Mouse (Mus musculus) T-helper 1 cell (primary cell): ENCODE results near the gene Slc16a13.

ENCODE experiments used
- in situ Hi-C: fragments of 300-600 bp; cut with MboI, MseI; formaldehyde crosslinking; loops from one replicate; pipeline ENCODE4 v1.15.1; 2025; ENCODE audit warnings: high pct_unique_total_duplicates

Gene Slc16a13

GRCm38 (mm10) chr11:70220731-70221602 lies at the start of gene Slc16a13:
Slc16a13 (minus strand) TSS chr11:70221064.
- in situ Hi-C loops = no loop called here

GRCm38 (mm10) chr11:70266405-70266804 lies 45.5 kb upstream of the Slc16a13 start:
- in situ Hi-C loops = no loop called here

- in situ Hi-C loops = no loop called here
Measured at GRCm38 (mm10) chr11:70265819-70266218, 45.0 kb upstream of the Slc16a13 start.

- in situ Hi-C loops = no loop called here
Measured at GRCm38 (mm10) chr11:70265252-70265651, 44.4 kb upstream of the Slc16a13 start.

GRCm38 (mm10) chr11:70259035-70259434 lies 38.2 kb upstream of the Slc16a13 start:
- in situ Hi-C loops = no loop called here

- in situ Hi-C loops = no loop called here
Measured at GRCm38 (mm10) chr11:70254931-70255531, 34.2 kb upstream of the Slc16a13 start, which contains the start of gene Alox12. Alox12 (minus strand) TSS chr11:70255353.

GRCm38 (mm10) chr11:70254337-70254736 lies 33.5 kb upstream of the Slc16a13 start:
- in situ Hi-C loops = no loop called here

- in situ Hi-C loops = no loop called here
Measured at GRCm38 (mm10) chr11:70251853-70252252, 31.0 kb upstream of the Slc16a13 start.

- in situ Hi-C loops = no loop called here
Measured at GRCm38 (mm10) chr11:70250150-70250549, 29.3 kb upstream of the Slc16a13 start.

- in situ Hi-C loops = loop anchor here (10.0 to 25.0 kb wide), 2 partner anchors 1135 to 1832 kb away; partner anchors contain the start of genes 9130213A22Rik and Hes7
Measured at GRCm38 (mm10) chr11:70247136-70247845, 26.4 kb upstream of the Slc16a13 start.

- in situ Hi-C loops = loop anchor here (10.0 to 25.0 kb wide), 2 partner anchors 1130 to 1828 kb away; partner anchors contain the start of genes 9130213A22Rik and Hes7
Measured at GRCm38 (mm10) chr11:70242591-70242990, 21.7 kb upstream of the Slc16a13 start.

GRCm38 (mm10) chr11:70239541-70240279 lies 18.8 kb upstream of the Slc16a13 start, which contains the start of the genes Gm21988 and Rnasek:
Gm21988 (minus strand) TSS chr11:70239830.
Rnasek (minus strand) TSS chr11:70239842.
- in situ Hi-C loops = loop anchor here (10.0 to 25.0 kb wide), 2 partner anchors 1127 to 1825 kb away; partner anchors contain the start of genes 9130213A22Rik and Hes7

- in situ Hi-C loops = loop anchor here (25.0 kb wide), 1 partner anchor 1127 kb away; the partner anchor contains the start of genes 9130213A22Rik and Hes7
Measured at GRCm38 (mm10) chr11:70238591-70239440, 18.0 kb upstream of the Slc16a13 start.

- in situ Hi-C loops = loop anchor here (25.0 kb wide), 1 partner anchor 1125 kb away; the partner anchor contains the start of genes 9130213A22Rik and Hes7
Measured at GRCm38 (mm10) chr11:70237457-70238167, 16.7 kb upstream of the Slc16a13 start, which contains the start of gene 0610010K14Rik. 0610010K14Rik (minus strand) TSS chr11:70237914.

GRCm38 (mm10) chr11:70236717-70237116 lies 15.9 kb upstream of the Slc16a13 start:
- in situ Hi-C loops = loop anchor here (25.0 kb wide), 1 partner anchor 1124 kb away; the partner anchor contains the start of genes 9130213A22Rik and Hes7

GRCm38 (mm10) chr11:70235254-70235900 lies 14.5 kb upstream of the Slc16a13 start:
- in situ Hi-C loops = loop anchor here (25.0 kb wide), 1 partner anchor 1123 kb away; the partner anchor contains the start of genes 9130213A22Rik and Hes7

GRCm38 (mm10) chr11:70234497-70234896 lies 13.6 kb upstream of the Slc16a13 start:
- in situ Hi-C loops = loop anchor here (5.0 to 25.0 kb wide), 2 partner anchors 83 to 1122 kb away; partner anchors contain the start of genes 9130213A22Rik and Hes7

- in situ Hi-C loops = loop anchor here (5.0 to 25.0 kb wide), 2 partner anchors 83 to 1122 kb away; partner anchors contain the start of genes 9130213A22Rik and Hes7
Measured at GRCm38 (mm10) chr11:70234037-70234436, 13.2 kb upstream of the Slc16a13 start.
